In genomic region chr13:24585369-24585768, GRCm38 (mm10) we compare ENCODE assay signal across 22 mouse cellular contexts. TPM values are rescaled to one million over a fixed set of nuclear protein-coding genes. Genes with fewer than 3 reads are reported as not detected.
DNase-seq lines count a peak whose midpoint lies in the region; ATAC-seq and TF ChIP-seq lines count a peak whose summit lies in the region.
"Had no signal": no experiment of that assay in that cellular context is flagged by ENCODE, and none has a peak within 500 bp of the region (broad histone marks: within the 10 kb centered on the region; RNA-seq: fewer than 3 reads in every experiment).

No protein-coding gene starts in this region.

- H3K27ac ChIP-seq in hindbrain, postnatal 0 days = no peak overlapping the region
- H3K27ac ChIP-seq in hindbrain, embryonic 10.5 days = no peak overlapping the region
- H3K27ac ChIP-seq in liver, embryonic 14.5 days = no peak overlapping the region
- no peak overlapping the region for H3K27ac ChIP-seq in liver, embryonic 11.5 days (ENCODE audit: low read depth, low read length)
- H3K27ac ChIP-seq in midbrain, embryonic 11.5 days (ENCODE audit: low read depth, low read length) = no peak overlapping the region
- no peak overlapping the region for H3K27ac ChIP-seq in midbrain, embryonic 14.5 days (replicated peaks; ENCODE audit: low read depth, low read length)
- H3K27ac ChIP-seq in midbrain, postnatal 0 days (ENCODE audit: low read depth, low read length) = no peak overlapping the region
- H3K27ac ChIP-seq: hindbrain, embryonic 15.5 days; liver, embryonic 15.5 days had no signal

- WGBS in hindbrain, postnatal 0 days = 65% methylated on average over 9 of the region's 9 CpGs
- 69% methylated on average over 9 of the region's 9 CpGs for WGBS in hindbrain, embryonic 10.5 days
- WGBS in liver, embryonic 14.5 days (ENCODE audit: insufficient replicate concordance) = 72% methylated on average over 9 of the region's 9 CpGs
- WGBS in liver, embryonic 11.5 days = 65% methylated on average over 9 of the region's 9 CpGs
- WGBS in midbrain, embryonic 11.5 days = 68% methylated on average over 9 of the region's 9 CpGs
- 68% methylated on average over 9 of the region's 9 CpGs for WGBS in midbrain, embryonic 14.5 days
- 62% methylated on average over 9 of the region's 9 CpGs for WGBS in midbrain, postnatal 0 days

- H3K27me3 ChIP-seq in hindbrain, postnatal 0 days (ENCODE audit: insufficient read depth, low read length) = no peaks in the 10 kb centered on the region
- H3K27me3 ChIP-seq in hindbrain, embryonic 10.5 days (ENCODE audit: insufficient read depth, poor library complexity, severe bottlenecking) = no peaks in the 10 kb centered on the region
- no peaks in the 10 kb centered on the region for H3K27me3 ChIP-seq in liver, embryonic 14.5 days (ENCODE audit: control insufficient read depth, insufficient read depth, low read length)
- no peaks in the 10 kb centered on the region for H3K27me3 ChIP-seq in liver, embryonic 11.5 days (replicated peaks; ENCODE audit: control insufficient read depth, insufficient read depth, low read length)
- no peaks in the 10 kb centered on the region for H3K27me3 ChIP-seq in midbrain, embryonic 11.5 days (ENCODE audit: control insufficient read depth, insufficient read depth, low read length)
- no peaks in the 10 kb centered on the region for H3K27me3 ChIP-seq in midbrain, embryonic 14.5 days (ENCODE audit: control insufficient read depth, insufficient read depth, low read length)
- no peaks in the 10 kb centered on the region for H3K27me3 ChIP-seq in midbrain, postnatal 0 days (ENCODE audit: insufficient read depth, low read length)
- H3K27me3 ChIP-seq: hindbrain, embryonic 15.5 days; liver, embryonic 15.5 days; megakaryocyte, embryonic 14.5 days had no signal

- TF ChIP-seq EP300 in liver, embryonic 14.5 days (IDR thresholded peaks at IDR 0.05; ENCODE audit: low read depth) = no peak

- no peak overlapping the region for H3K9ac ChIP-seq in hindbrain, postnatal 0 days (replicated peaks; ENCODE audit: low read length)
- no peak overlapping the region for H3K9ac ChIP-seq in liver, embryonic 14.5 days (replicated peaks)
- no peak overlapping the region for H3K9ac ChIP-seq in liver, embryonic 11.5 days (ENCODE audit: low read depth, low read length)
- no peak overlapping the region for H3K9ac ChIP-seq in midbrain, embryonic 11.5 days (ENCODE audit: low read length)
- no peak overlapping the region for H3K9ac ChIP-seq in midbrain, embryonic 14.5 days (replicated peaks; ENCODE audit: low read length)
- no peak overlapping the region for H3K9ac ChIP-seq in midbrain, postnatal 0 days (replicated peaks; ENCODE audit: low read length, poor library complexity, severe bottlenecking)
- H3K9ac ChIP-seq: hindbrain, embryonic 15.5 days; liver, embryonic 15.5 days had no signal

- H3K9me3 ChIP-seq in hindbrain, postnatal 0 days (ENCODE audit: low read length) = no peaks in the 10 kb centered on the region
- H3K9me3 ChIP-seq in hindbrain, embryonic 10.5 days = 0 out of 2 replicates have a peak, but pooled peaks cover 3% of the 10 kb centered on the region
- no peaks in the 10 kb centered on the region for H3K9me3 ChIP-seq in liver, embryonic 14.5 days (ENCODE audit: control insufficient read depth, low read length)
- H3K9me3 ChIP-seq in liver, embryonic 11.5 days (ENCODE audit: control insufficient read depth, low read length) = no peaks in the 10 kb centered on the region
- no peaks in the 10 kb centered on the region for H3K9me3 ChIP-seq in midbrain, embryonic 11.5 days (ENCODE audit: control insufficient read depth, low read length)
- no peaks in the 10 kb centered on the region for H3K9me3 ChIP-seq in midbrain, embryonic 14.5 days (ENCODE audit: control insufficient read depth, low read length)
- H3K9me3 ChIP-seq in midbrain, postnatal 0 days (ENCODE audit: low read length) = no peaks in the 10 kb centered on the region
- H3K9me3 ChIP-seq: hindbrain, embryonic 15.5 days; liver, embryonic 15.5 days; megakaryocyte, embryonic 14.5 days had no signal

- ATAC-seq in hindbrain, postnatal 0 days = peak; percentile 63
- no peak for ATAC-seq in liver, embryonic 14.5 days (ENCODE audit: insufficient read depth)
- no peak for ATAC-seq in liver, embryonic 11.5 days (replicated peaks; ENCODE audit: low FRiP score)
- no peak for ATAC-seq in midbrain, embryonic 11.5 days (ENCODE audit: low FRiP score)
- no peak for ATAC-seq in midbrain, embryonic 14.5 days (ENCODE audit: low FRiP score, low TSS enrichment)
- no peak for ATAC-seq in midbrain, postnatal 0 days (ENCODE audit: low FRiP score)
- ATAC-seq: CD4-positive, CD25-positive, alpha-beta regulatory T cell, adult 4 months had no signal

- no peak for DNase-seq in hindbrain, postnatal 0 days (ENCODE audit: low spot score)
- no peak for DNase-seq in hindbrain, embryonic 10.5 days (ENCODE audit: low spot score)
- DNase-seq in liver, embryonic 14.5 days (ENCODE audit: low read depth in 3 of 3, low spot score in 3 of 3) = no peak
- DNase-seq in liver, embryonic 11.5 days (ENCODE audit: low spot score) = no peak
- peak; percentile 69 for DNase-seq in midbrain, embryonic 11.5 days (ENCODE audit: low spot score, missing footprints)
- no peak for DNase-seq in midbrain, embryonic 14.5 days
- no peak for DNase-seq in midbrain, postnatal 0 days (ENCODE audit: low spot score)
- DNase-seq in gastrocnemius, postnatal 25 days = no peak
- DNase-seq: adrenal gland, postnatal 25 days; cerebellum, adult 18-20 months; cerebellum, postnatal 10 days; gastrocnemius, postnatal 10 days; heart, postnatal 36 days; kidney, adult 9 months; kidney, postnatal 14 days; lung, postnatal 14 days had no signal

- TF ChIP-seq CTCF in hindbrain, postnatal 0 days (IDR thresholded peaks at IDR 0.05; ENCODE audit: low read depth) = peak; percentile 59
- peak; percentile 31; the same call in 1 of the 2 replicates for TF ChIP-seq CTCF in liver, embryonic 14.5 days (IDR thresholded peaks at IDR 0.05; ENCODE audit: low read depth)
- peak; percentile 58 for TF ChIP-seq CTCF in midbrain, postnatal 0 days (IDR thresholded peaks at IDR 0.05)

- no peaks in the 10 kb centered on the region for H3K4me1 ChIP-seq in hindbrain, postnatal 0 days (ENCODE audit: insufficient read depth, low read length)
- no peaks in the 10 kb centered on the region for H3K4me1 ChIP-seq in hindbrain, embryonic 10.5 days (replicated peaks)
- peaks cover 5 to 6% of the 10 kb centered on the region in 2 experiments for H3K4me1 ChIP-seq in liver, embryonic 14.5 days (replicated peaks; ENCODE audit: control insufficient read depth in 2 of 2, insufficient read depth in 2 of 2, low read length in 1 of 2)
- peaks cover 7% of the 10 kb centered on the region for H3K4me1 ChIP-seq in liver, embryonic 11.5 days (replicated peaks; ENCODE audit: control insufficient read depth, insufficient read depth, low read length)
- no peaks in the 10 kb centered on the region for H3K4me1 ChIP-seq in midbrain, embryonic 11.5 days (ENCODE audit: control insufficient read depth, insufficient read depth, low read length)
- H3K4me1 ChIP-seq in midbrain, embryonic 14.5 days (ENCODE audit: control insufficient read depth, insufficient read depth, low read length) = no peaks in the 10 kb centered on the region
- no peaks in the 10 kb centered on the region for H3K4me1 ChIP-seq in midbrain, postnatal 0 days (ENCODE audit: insufficient read depth, low read length)

- no peak overlapping the region for H3K4me2 ChIP-seq in hindbrain, postnatal 0 days (ENCODE audit: low read depth, low read length)
- H3K4me2 ChIP-seq in liver, embryonic 14.5 days (ENCODE audit: low read depth) = no peak overlapping the region
- no peak overlapping the region for H3K4me2 ChIP-seq in liver, embryonic 11.5 days
- H3K4me2 ChIP-seq in midbrain, embryonic 11.5 days = no peak overlapping the region
- no peak overlapping the region for H3K4me2 ChIP-seq in midbrain, embryonic 14.5 days (ENCODE audit: low read length)
- no peak overlapping the region for H3K4me2 ChIP-seq in midbrain, postnatal 0 days (ENCODE audit: low read depth, low read length, poor library complexity, severe bottlenecking)
- H3K4me2 ChIP-seq: heart, embryonic 11.5 days; hindbrain, embryonic 15.5 days; liver, embryonic 15.5 days had no signal

- H3K4me3 ChIP-seq in hindbrain, postnatal 0 days (ENCODE audit: low read length) = no peak overlapping the region
- no peak overlapping the region for H3K4me3 ChIP-seq in hindbrain, embryonic 10.5 days
- H3K4me3 ChIP-seq in liver, embryonic 14.5 days (ENCODE audit: insufficient read depth in 1 of 2, low read depth in 2 of 2, low read length in 2 of 2) = no peak overlapping the region
- H3K4me3 ChIP-seq in liver, embryonic 11.5 days (ENCODE audit: low read depth, low read length) = no peak overlapping the region
- no peak overlapping the region for H3K4me3 ChIP-seq in midbrain, embryonic 11.5 days (ENCODE audit: low read depth, low read length)
- no peak overlapping the region for H3K4me3 ChIP-seq in midbrain, embryonic 14.5 days (replicated peaks; ENCODE audit: low read depth, low read length)
- H3K4me3 ChIP-seq in midbrain, postnatal 0 days (ENCODE audit: low read depth, low read length) = no peak overlapping the region
- H3K4me3 ChIP-seq: erythroblast, embryonic 14.5 days; hindbrain, embryonic 15.5 days; liver, embryonic 15.5 days; megakaryocyte, embryonic 14.5 days had no signal

- no peaks in the 10 kb centered on the region for H3K36me3 ChIP-seq in hindbrain, postnatal 0 days (ENCODE audit: insufficient read depth, low read length)
- no peaks in the 10 kb centered on the region for H3K36me3 ChIP-seq in hindbrain, embryonic 10.5 days
- H3K36me3 ChIP-seq in liver, embryonic 14.5 days (replicated peaks; ENCODE audit: control insufficient read depth, insufficient read depth, low read depth) = no peaks in the 10 kb centered on the region
- no peaks in the 10 kb centered on the region for H3K36me3 ChIP-seq in liver, embryonic 11.5 days (ENCODE audit: control insufficient read depth, insufficient read depth, low read length)
- no peaks in the 10 kb centered on the region for H3K36me3 ChIP-seq in midbrain, embryonic 11.5 days (ENCODE audit: control insufficient read depth, insufficient read depth, low read length)
- H3K36me3 ChIP-seq in midbrain, embryonic 14.5 days (ENCODE audit: control insufficient read depth, insufficient read depth, low read length) = no peaks in the 10 kb centered on the region
- H3K36me3 ChIP-seq in midbrain, postnatal 0 days (ENCODE audit: insufficient read depth, low read length) = no peaks in the 10 kb centered on the region
- H3K36me3 ChIP-seq: hindbrain, embryonic 15.5 days; liver, embryonic 15.5 days had no signal

RNA-seq across cellular contexts. Expression of gene Ripor2, which starts 3.4 kb away (rescaled TPM):
- 32.9 and 34.8 TPM in 2 replicates for total RNA-seq in hindbrain, postnatal 0 days (2014; rRNA removed)
- polyA plus RNA-seq in hindbrain, postnatal 0 days (2015; fragmentation: Nextera tagmentation; extraction: Ambion mirVana) = 12.5 and 13.1 TPM in 2 replicates
- 3.7 and 6.4 TPM in 2 replicates for polyA plus RNA-seq in hindbrain, embryonic 10.5 days (2016; fragmentation: Nextera tagmentation; extraction: Ambion mirVana)
- polyA plus RNA-seq in liver, embryonic 14.5 days (2012; rRNA removed) = 1.6 and 2.1 TPM in 2 replicates
- 2.1 and 2.3 TPM in 2 replicates for polyA plus RNA-seq in liver, embryonic 14.5 days (2014; fragmentation: Nextera tagmentation; extraction: Ambion mirVana)
- polyA plus RNA-seq in liver, embryonic 11.5 days (2014; fragmentation: Nextera tagmentation; extraction: Ambion mirVana) = 9.4 and 11.4 TPM in 2 replicates
- 9.2 and 11.1 TPM in 2 replicates for polyA plus RNA-seq in midbrain, embryonic 11.5 days (2014; fragmentation: Nextera tagmentation; extraction: Ambion mirVana)
- polyA plus RNA-seq in midbrain, embryonic 14.5 days (2014; fragmentation: Nextera tagmentation; extraction: Ambion mirVana) = 31.2 and 33.4 TPM in 2 replicates
- 48.8 and 57.4 TPM in 2 replicates for total RNA-seq in midbrain, postnatal 0 days (2014; rRNA removed)
- 17.7 and 19.6 TPM in 2 replicates for polyA plus RNA-seq in midbrain, postnatal 0 days (2015; fragmentation: Nextera tagmentation; extraction: Ambion mirVana)
- total RNA-seq in gastrocnemius, postnatal 25 days (2021) = 1 to 10 TPM; 2.8 to 4.9 TPM
